Mouse (Mus musculus): ENCODE results near the gene Piezo1. TPM values are rescaled to one million over a fixed set of nuclear protein-coding genes. Genes with fewer than 3 reads are reported as not detected.
A peak's percentile ranks its signal among the peaks of the same experiment; 100 is the strongest.

Gene Piezo1
- total and polyA plus RNA-seq, 3 experiments = 14.0 to 48.5 (median 14.8) TPM

- WGBS = 77% methylated on average over 8 of the region's 8 CpGs
- H3K9ac ChIP-seq (ENCODE audit: low read depth, low read length) = no peak overlapping the region
- intact Hi-C loops (cut with DNase I) = no loop called here
- H3K27me3 ChIP-seq (ENCODE audit: control insufficient read depth, insufficient read depth, low read length) = no peaks in the 10 kb centered on the region
- peaks cover 4% of the 10 kb centered on the region; the same call in 1 of the 2 replicates for H3K4me1 ChIP-seq (ENCODE audit: control insufficient read depth, insufficient read depth, low read length)
- no peak overlapping the region for H3K27ac ChIP-seq
- H3K4me3 ChIP-seq = no peak overlapping the region
- H3K79me2 ChIP-seq (replicated peaks; ENCODE audit: control insufficient read depth, insufficient read depth, low read length) = no peaks in the 10 kb centered on the region
- no peaks in the 10 kb centered on the region for H3K36me3 ChIP-seq (ENCODE audit: control insufficient read depth, insufficient read depth, low read length)
- DNase-seq = no peak
- no peak for TF ChIP-seq EP300 (IDR thresholded peaks at IDR 0.05; ENCODE audit: insufficient read depth, low read depth, low read length)
- no peak for TF ChIP-seq POLR2A (IDR thresholded peaks at IDR 0.05; ENCODE audit: insufficient read depth, low read depth, low read length)
- TF ChIP-seq CTCF (IDR thresholded peaks at IDR 0.05) = no peak
Observed at GRCm38 (mm10) chr8:122462510-122462909, 88.6 kb downstream of the Piezo1 start.

DNA sequence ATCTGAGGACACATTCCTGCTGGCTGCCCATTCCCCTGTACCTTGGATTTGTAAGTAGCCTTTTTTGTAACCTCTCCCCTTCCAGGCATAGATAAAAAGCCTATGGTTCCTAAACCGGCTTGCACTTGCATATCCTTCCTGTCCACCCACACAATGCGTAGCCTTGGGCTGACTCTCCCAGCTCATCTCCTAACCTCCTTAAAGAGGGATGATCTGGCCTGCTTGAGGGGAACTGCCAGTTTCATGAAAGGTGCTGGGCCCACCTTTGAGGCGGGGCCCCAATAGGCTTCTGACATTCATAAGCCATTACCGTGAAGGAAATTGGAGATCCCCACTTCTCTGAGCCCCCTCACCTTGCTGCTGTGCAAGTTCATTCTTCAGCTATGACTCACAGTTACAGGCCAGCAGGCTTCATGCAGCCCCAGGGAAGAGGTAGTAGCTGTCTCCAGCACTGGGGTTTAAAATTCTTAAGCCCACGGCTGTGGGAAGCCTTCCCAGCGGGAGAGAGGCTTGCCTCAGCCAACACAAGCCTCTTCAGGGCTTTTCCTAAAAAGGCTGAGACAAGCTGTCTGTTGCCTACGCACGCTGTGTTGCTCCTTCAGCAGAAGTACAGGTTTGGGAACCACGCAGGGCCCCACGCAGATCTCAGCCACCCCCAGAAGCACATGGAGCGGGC is 89.5 kb downstream of the Piezo1 start:
- Histone ChIP-seq H3K27me3 (ENCODE audit: control insufficient read depth, insufficient read depth, low read length) (no peaks in the 10 kb centered on the region), H3K9ac (ENCODE audit: low read depth, low read length) (no peak overlapping the region), H3K79me2 (replicated peaks; ENCODE audit: control insufficient read depth, insufficient read depth, low read length) (no peaks in the 10 kb centered on the region), H3K27ac (no peak overlapping the region), H3K4me3 (no peak overlapping the region), H3K4me1 (ENCODE audit: control insufficient read depth, insufficient read depth, low read length) (peaks cover 4% of the 10 kb centered on the region; the same call in 1 of the 2 replicates), H3K36me3 (ENCODE audit: control insufficient read depth, insufficient read depth, low read length) (no peaks in the 10 kb centered on the region)
- no peak for DNase-seq
- WGBS = 75% methylated on average over 11 of the region's 11 CpGs
- no peak for TF ChIP-seq POLR2A (IDR thresholded peaks at IDR 0.05; ENCODE audit: insufficient read depth, low read depth, low read length)
- no peak for TF ChIP-seq CTCF (IDR thresholded peaks at IDR 0.05)
- no peak for TF ChIP-seq EP300 (IDR thresholded peaks at IDR 0.05; ENCODE audit: insufficient read depth, low read depth, low read length)
- intact Hi-C loops (cut with DNase I) = no loop called here

GRCm38 (mm10) chr8:122460524-122461472 is 90.3 kb downstream of the Piezo1 start, which contains the start of gene Snai3:
Gene Snai3 (minus strand): TSS chr8:122460733.
- H3K36me3 ChIP-seq (ENCODE audit: control insufficient read depth, insufficient read depth, low read length) = no peaks in the 10 kb centered on the region
- H3K79me2 ChIP-seq (replicated peaks; ENCODE audit: control insufficient read depth, insufficient read depth, low read length) = no peaks in the 10 kb centered on the region
- peak within 1 kb of the TSS; percentile 69 for H3K9ac ChIP-seq (ENCODE audit: low read depth, low read length)
- no peak for TF ChIP-seq EP300 (IDR thresholded peaks at IDR 0.05; ENCODE audit: insufficient read depth, low read depth, low read length)
- peak; percentile 62; the same call in 1 of the 2 replicates for TF ChIP-seq POLR2A (IDR thresholded peaks at IDR 0.05; ENCODE audit: insufficient read depth, low read depth, low read length)
- intact Hi-C loops (cut with DNase I) = no loop called here
- peak within 1 kb of the TSS; percentile 23; the same call in 1 of the 2 replicates for H3K27ac ChIP-seq
- peak within 1 kb of the TSS; percentile 48 for H3K4me3 ChIP-seq
- peak; percentile 51 to 74 for DNase-seq
- no peaks in the 10 kb centered on the region for H3K27me3 ChIP-seq (ENCODE audit: control insufficient read depth, insufficient read depth, low read length)
- peaks cover 4% of the 10 kb centered on the region; the same call in 1 of the 2 replicates for H3K4me1 ChIP-seq (ENCODE audit: control insufficient read depth, insufficient read depth, low read length)
- 5% methylated on average over 56 of the region's 56 CpGs for WGBS

DNA sequence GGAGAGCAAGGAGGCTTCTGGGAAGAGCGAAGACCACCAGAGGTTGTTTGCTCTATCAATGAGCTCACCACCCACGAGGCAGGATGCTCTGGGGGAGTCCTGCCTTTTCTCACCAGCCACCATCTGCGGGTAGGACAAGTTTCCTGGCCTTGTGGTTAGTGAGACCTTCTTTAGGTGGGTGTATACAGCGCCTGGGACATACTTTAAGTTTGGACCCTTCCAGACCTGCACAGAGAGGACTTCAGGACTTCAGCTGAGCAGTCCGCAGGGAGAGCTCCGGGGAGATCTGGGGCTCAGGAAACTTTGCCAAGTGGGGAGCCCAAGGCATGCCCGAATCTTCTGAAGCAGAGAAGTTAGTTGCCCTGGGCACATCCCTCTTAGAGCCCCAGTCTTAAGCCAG is 91.1 kb downstream of the Piezo1 start:
- TF ChIP-seq POLR2A (IDR thresholded peaks at IDR 0.05; ENCODE audit: insufficient read depth, low read depth, low read length) (no peak), CTCF (IDR thresholded peaks at IDR 0.05) (no peak), EP300 (IDR thresholded peaks at IDR 0.05; ENCODE audit: insufficient read depth, low read depth, low read length) (no peak)
- peak overlapping the region; percentile 23; the same call in 1 of the 2 replicates for H3K27ac ChIP-seq
- intact Hi-C loops (cut with DNase I) = no loop called here
- no peaks in the 10 kb centered on the region for H3K79me2 ChIP-seq (replicated peaks; ENCODE audit: control insufficient read depth, insufficient read depth, low read length)
- peak overlapping the region; percentile 69 for H3K9ac ChIP-seq (ENCODE audit: low read depth, low read length)
- no peak for DNase-seq
- H3K4me1 ChIP-seq (ENCODE audit: control insufficient read depth, insufficient read depth, low read length) = peaks cover 4% of the 10 kb centered on the region; the same call in 1 of the 2 replicates
- H3K36me3 ChIP-seq (ENCODE audit: control insufficient read depth, insufficient read depth, low read length) = no peaks in the 10 kb centered on the region
- WGBS = 27% methylated on average over 7 of the region's 7 CpGs
- peak overlapping the region; percentile 48 for H3K4me3 ChIP-seq
- no peaks in the 10 kb centered on the region for H3K27me3 ChIP-seq (ENCODE audit: control insufficient read depth, insufficient read depth, low read length)

GRCm38 (mm10) chr8:122459218-122459900 is 91.8 kb downstream of the Piezo1 start:
- intact Hi-C loops (cut with DNase I) = no loop called here
- Histone ChIP-seq H3K27ac (no peak overlapping the region), H3K27me3 (ENCODE audit: control insufficient read depth, insufficient read depth, low read length) (no peaks in the 10 kb centered on the region), H3K4me3 (no peak overlapping the region), H3K4me1 (ENCODE audit: control insufficient read depth, insufficient read depth, low read length) (peaks cover 4% of the 10 kb centered on the region; the same call in 1 of the 2 replicates), H3K36me3 (ENCODE audit: control insufficient read depth, insufficient read depth, low read length) (no peaks in the 10 kb centered on the region), H3K9ac (ENCODE audit: low read depth, low read length) (no peak overlapping the region), H3K79me2 (replicated peaks; ENCODE audit: control insufficient read depth, insufficient read depth, low read length) (no peaks in the 10 kb centered on the region)
- WGBS = 65% methylated on average over 6 of the region's 6 CpGs
- DNase-seq = no peak
- TF ChIP-seq CTCF (IDR thresholded peaks at IDR 0.05) (peak; percentile 58), POLR2A (IDR thresholded peaks at IDR 0.05; ENCODE audit: insufficient read depth, low read depth, low read length) (no peak)
